8 mouse cellular contexts compared by ENCODE assay signal in genomic region chr5:100605828-100606229, GRCm38 (mm10). TPM values are rescaled to one million over a fixed set of nuclear protein-coding genes. Genes with fewer than 3 reads are reported as not detected.
A peak's percentile ranks its signal among the peaks of the same experiment; 100 is the strongest.
DNase-seq lines count a peak whose midpoint lies in the region; ATAC-seq and TF ChIP-seq lines count a peak whose summit lies in the region.

No protein-coding gene starts in this region.

- no peak for DNase-seq in embryonic facial prominence, embryonic 10.5 days (ENCODE audit: low spot score)
- DNase-seq in Patski (ENCODE audit: low read depth, low spot score): no peak
- peak; percentile 82 to 83 for DNase-seq in heart, postnatal 10 days
- DNase-seq in B cell, adult 2 months: no peak
- DNase-seq in spleen, postnatal 10 days (ENCODE audit: low spot score in 2 of 2): no peak

- no peak overlapping the region for H3K9ac ChIP-seq in embryonic facial prominence, embryonic 12.5 days
- H3K9ac ChIP-seq in liver, embryonic 15.5 days: no peak overlapping the region
- H3K9ac ChIP-seq in midbrain, embryonic 15.5 days: no peak overlapping the region

- no peak overlapping the region for H3K4me3 ChIP-seq in embryonic facial prominence, embryonic 12.5 days
- H3K4me3 ChIP-seq in embryonic facial prominence, embryonic 10.5 days: no peak overlapping the region
- no peak overlapping the region for H3K4me3 ChIP-seq in liver, embryonic 15.5 days (replicated peaks)
- H3K4me3 ChIP-seq in midbrain, embryonic 15.5 days: no peak overlapping the region

- POLR2A ChIA-PET in Patski (lab: Charles Lee): interaction anchor here (0.5 to 1.0 kb wide), 4 partner anchors 17 to 29 kb away, joined by 3 to 4 read pairs (median 4); no protein-coding TSS in a partner anchor

- ATAC-seq in embryonic facial prominence, embryonic 12.5 days (ENCODE audit: insufficient number of reproducible peaks, insufficient read depth, low FRiP score, low TSS enrichment): no peak
- ATAC-seq in Patski: peak; percentile 37
- peak; percentile 34; the same call in 1 of the 2 replicates for ATAC-seq in liver, embryonic 15.5 days (ENCODE audit: insufficient read depth)
- ATAC-seq in midbrain, embryonic 15.5 days (replicated peaks): no peak

- H3K27me3 ChIP-seq in embryonic facial prominence, embryonic 12.5 days: no peaks in the 10 kb centered on the region
- no peaks in the 10 kb centered on the region for H3K27me3 ChIP-seq in embryonic facial prominence, embryonic 10.5 days (replicated peaks; ENCODE audit: low read depth, poor library complexity, severe bottlenecking)
- H3K27me3 ChIP-seq in Patski: no peaks in the 10 kb centered on the region
- H3K27me3 ChIP-seq in liver, embryonic 15.5 days: no peaks in the 10 kb centered on the region; the same call in 1 of the 2 replicates
- no peaks in the 10 kb centered on the region for H3K27me3 ChIP-seq in midbrain, embryonic 15.5 days (replicated peaks)

- CTCF ChIA-PET in Patski (lab: Charles Lee): no interaction called here

- H3K27ac ChIP-seq in embryonic facial prominence, embryonic 12.5 days: peak overlapping the region; percentile 47; the same call in 1 of the 2 replicates
- H3K27ac ChIP-seq in embryonic facial prominence, embryonic 10.5 days (replicated peaks): no peak overlapping the region
- H3K27ac ChIP-seq in liver, embryonic 15.5 days (replicated peaks): peak overlapping the region; percentile 33; the same call in 1 of the 2 replicates
- H3K27ac ChIP-seq in midbrain, embryonic 15.5 days: no peak overlapping the region

- intact Hi-C loops in heart, postnatal 10 days (cut with DNase I): no loop called here

- TF ChIP-seq CTCF in Patski (IDR thresholded peaks at IDR 0.05): no peak

- H3K9me3 ChIP-seq in embryonic facial prominence, embryonic 12.5 days: no peaks in the 10 kb centered on the region
- H3K9me3 ChIP-seq in embryonic facial prominence, embryonic 10.5 days: no peaks in the 10 kb centered on the region
- no peaks in the 10 kb centered on the region for H3K9me3 ChIP-seq in liver, embryonic 15.5 days (replicated peaks)
- H3K9me3 ChIP-seq in midbrain, embryonic 15.5 days: no peaks in the 10 kb centered on the region

- in situ Hi-C loops in Patski (cut with MboI; ENCODE audit: low pct_unique_long_range_greater_than_20kb): no loop called here

- H3K4me2 ChIP-seq in embryonic facial prominence, embryonic 12.5 days (replicated peaks): no peak overlapping the region
- H3K4me2 ChIP-seq in liver, embryonic 15.5 days: peak overlapping the region; percentile 18
- no peak overlapping the region for H3K4me2 ChIP-seq in midbrain, embryonic 15.5 days

- WGBS in embryonic facial prominence, embryonic 12.5 days: 47% methylated on average over 9 of the region's 9 CpGs
- WGBS in embryonic facial prominence, embryonic 10.5 days: 74% methylated on average over 9 of the region's 9 CpGs
- 69% methylated on average over 9 of the region's 9 CpGs for WGBS in liver, embryonic 15.5 days (ENCODE audit: insufficient replicate concordance)
- 71% methylated on average over 9 of the region's 9 CpGs for WGBS in midbrain, embryonic 15.5 days

- H3K4me1 ChIP-seq in embryonic facial prominence, embryonic 12.5 days: 0 out of 2 replicates have a peak, but pooled peaks cover 2% of the 10 kb centered on the region
- H3K4me1 ChIP-seq in embryonic facial prominence, embryonic 10.5 days: no peaks in the 10 kb centered on the region
- H3K4me1 ChIP-seq in liver, embryonic 15.5 days (replicated peaks): peaks cover 7% of the 10 kb centered on the region
- no peaks in the 10 kb centered on the region for H3K4me1 ChIP-seq in midbrain, embryonic 15.5 days

- no peaks in the 10 kb centered on the region for H3K36me3 ChIP-seq in embryonic facial prominence, embryonic 12.5 days
- no peaks in the 10 kb centered on the region for H3K36me3 ChIP-seq in embryonic facial prominence, embryonic 10.5 days (replicated peaks)
- H3K36me3 ChIP-seq in liver, embryonic 15.5 days (replicated peaks): no peaks in the 10 kb centered on the region
- H3K36me3 ChIP-seq in midbrain, embryonic 15.5 days (replicated peaks): no peaks in the 10 kb centered on the region

RNA-seq across cellular contexts. Expression of gene Plac8, which starts 33.8 kb away (rescaled TPM):
- polyA plus RNA-seq in embryonic facial prominence, embryonic 12.5 days (2016; fragmentation: Nextera tagmentation; extraction: Ambion mirVana): 3.4 and 3.6 TPM in 2 replicates
- polyA plus RNA-seq in embryonic facial prominence, embryonic 10.5 days (2016; fragmentation: Nextera tagmentation; extraction: Ambion mirVana): 3.7 and 4.2 TPM in 2 replicates
- 92.7 TPM for polyA plus RNA-seq in Patski (2021)
- total RNA-seq in heart, postnatal 10 days (2021): 1 to 10 TPM; 2.1 to 3.1 TPM
- polyA plus RNA-seq in liver, embryonic 15.5 days (2015; fragmentation: Nextera tagmentation; extraction: Ambion mirVana): 61.5 and 83.9 TPM in 2 replicates
- polyA plus RNA-seq in midbrain, embryonic 15.5 days (2015; fragmentation: Nextera tagmentation; extraction: Ambion mirVana): 0.49 and 0.71 TPM in 2 replicates

Comparison
In these comparisons a context has a peak if more than half of its experiments do, and no peak if none do; other contexts are left out.
1. H3K27ac ChIP-seq: peak in embryonic facial prominence, embryonic 12.5 days (single experiment) and liver, embryonic 15.5 days (single experiment); none in embryonic facial prominence, embryonic 10.5 days (single experiment) and midbrain, embryonic 15.5 days (single experiment).
2. ATAC-seq: peak in Patski (single experiment) and liver, embryonic 15.5 days (single experiment); none in embryonic facial prominence, embryonic 12.5 days (single experiment) and midbrain, embryonic 15.5 days (single experiment).
3. DNase-seq: peak in heart, postnatal 10 days (2 of 2); none in embryonic facial prominence, embryonic 10.5 days (single experiment), Patski (single experiment), B cell, adult 2 months (0 of 2) and spleen, postnatal 10 days (0 of 2).
4. RNA of gene Plac8, which starts 33.8 kb away (polyA plus RNA-seq): 92.7 TPM in Patski (single experiment) and 61.5 to 83.9 TPM in liver, embryonic 15.5 days; 3.7 to 4.2 TPM in embryonic facial prominence, embryonic 10.5 days, 3.4 to 3.6 TPM in embryonic facial prominence, embryonic 12.5 days and 0.49 to 0.71 TPM in midbrain, embryonic 15.5 days; every median in the first group is over 10 times any median in the second.